Mouse (Mus musculus) ES-Bruce4 (cell line): ENCODE measurements around the gene Rbm15.

ENCODE experiments used
- CTCF ChIP-seq: IDR thresholded peaks from one replicate; pipeline ENCODE4 v1.8.1; 2011; ENCODE audit warnings: low read depth, low read length
- EP300 ChIP-seq: IDR thresholded peaks from 2 replicates; pipeline ENCODE4 v1.6.1; 2011; ENCODE audit warnings: low read depth, low read length; ENCODE audit not compliant: insufficient read depth
- POLR2A ChIP-seq: IDR thresholded peaks from one replicate; pipeline ENCODE4 v1.8.1; 2011; ENCODE audit warnings: low read length; ENCODE audit not compliant: insufficient read depth

GRCm38 (mm10) chr3:107343971-107344370 lies 10.5 kb upstream of the Rbm15 start:
- TF ChIP-seq CTCF: no peak
- no peak for TF ChIP-seq POLR2A
- TF ChIP-seq EP300: no peak
